Mouse (Mus musculus) WW6 (cell line): ENCODE data around the gene Dnah3.
A peak's percentile ranks its signal among the peaks of the same experiment; 100 is the strongest.

Experiments
- DNase-seq: peaks from one replicate; pipeline ENCODE4 v3.0.0-alpha.2; 2013; ENCODE audit warnings: low read depth, low spot score

Dnah3 gene

DNA sequence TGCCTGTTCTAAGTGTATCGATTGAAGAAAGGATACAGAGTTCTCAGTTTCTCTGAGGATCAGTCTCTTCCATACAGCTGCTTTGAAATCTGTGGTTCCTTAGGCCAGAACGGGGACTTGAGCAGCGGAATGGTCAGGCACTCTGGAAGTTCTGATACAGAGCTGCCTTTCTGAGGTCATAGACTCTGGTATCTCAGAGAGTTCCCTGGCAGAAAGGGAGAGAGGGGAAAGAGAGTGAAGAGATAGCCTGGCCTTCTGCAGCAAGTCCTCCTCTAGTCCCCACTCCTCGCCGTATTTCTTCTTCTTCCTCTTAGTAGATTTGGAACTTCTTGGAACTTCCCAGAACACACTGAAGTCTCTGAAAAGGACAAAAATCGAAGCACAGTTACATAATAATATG lies at the start of gene Dnah3:
TSS of gene Dnah3 (minus strand) at position 101 of the 400 bp plus-strand sequence.
- no peak for DNase-seq

DNA sequence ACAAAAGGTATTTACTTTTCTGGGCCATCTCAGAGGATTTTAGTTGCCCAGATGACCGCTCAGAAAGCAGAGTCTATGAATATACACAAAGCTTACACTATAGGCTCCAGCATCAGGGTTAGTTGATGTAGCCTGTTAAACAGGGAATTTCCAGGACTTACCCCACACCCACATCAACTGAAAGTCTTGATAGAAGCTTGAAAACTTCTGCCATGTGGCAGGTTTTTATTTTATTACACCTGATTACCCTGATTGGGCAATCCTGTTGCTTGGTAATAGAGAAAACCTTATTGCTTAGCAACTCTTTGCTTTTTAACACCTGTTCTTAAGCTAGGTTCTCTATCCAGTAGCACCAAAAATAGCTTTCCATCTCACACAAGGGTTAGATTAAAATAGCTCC lies 47.7 kb upstream of the Dnah3 start:
- no peak for DNase-seq

DNA sequence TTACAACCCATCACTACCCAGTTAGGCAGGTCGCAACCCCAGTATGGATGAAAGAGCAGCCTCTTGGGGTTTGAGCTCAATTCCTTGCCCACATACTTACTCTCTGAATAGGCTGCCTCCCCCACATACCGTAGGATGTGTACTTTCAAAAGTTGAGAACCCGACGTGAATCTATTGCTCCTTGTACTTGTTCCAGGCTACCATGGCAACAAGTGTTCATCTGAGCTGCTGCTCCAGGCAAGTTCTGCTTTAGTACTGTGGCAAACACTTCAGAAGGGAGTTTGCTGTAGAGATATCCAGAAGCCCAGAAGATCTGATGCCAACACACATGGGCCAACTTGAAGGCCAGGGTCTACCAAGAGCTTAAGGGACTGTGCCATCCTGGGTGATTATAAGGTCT lies 33.9 kb upstream of the Dnah3 start:
- DNase-seq, result no peak

DNA sequence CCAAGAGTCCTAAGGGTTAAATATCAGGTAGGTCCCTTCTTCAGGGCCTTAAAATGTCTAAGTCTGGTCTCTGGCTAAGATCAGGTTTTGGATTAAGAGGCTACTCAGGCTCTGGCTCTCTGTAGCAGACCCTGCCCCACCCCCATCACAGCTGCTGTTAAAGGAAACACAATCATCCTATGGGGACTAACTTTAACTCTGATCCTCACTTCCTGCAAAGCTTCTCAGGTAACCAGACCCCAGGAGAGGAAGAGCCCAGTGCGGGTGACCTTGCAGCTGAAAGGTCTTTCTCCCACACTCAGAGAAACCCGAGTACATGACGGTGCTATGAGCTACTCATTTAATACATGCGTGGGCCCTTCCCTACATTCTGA lies 32.6 kb upstream of the Dnah3 start:
- no peak for DNase-seq

GRCm38 (mm10) chr7:120126976-120127685 lies 32.1 kb upstream of the Dnah3 start:
- DNase-seq, result no peak

DNA sequence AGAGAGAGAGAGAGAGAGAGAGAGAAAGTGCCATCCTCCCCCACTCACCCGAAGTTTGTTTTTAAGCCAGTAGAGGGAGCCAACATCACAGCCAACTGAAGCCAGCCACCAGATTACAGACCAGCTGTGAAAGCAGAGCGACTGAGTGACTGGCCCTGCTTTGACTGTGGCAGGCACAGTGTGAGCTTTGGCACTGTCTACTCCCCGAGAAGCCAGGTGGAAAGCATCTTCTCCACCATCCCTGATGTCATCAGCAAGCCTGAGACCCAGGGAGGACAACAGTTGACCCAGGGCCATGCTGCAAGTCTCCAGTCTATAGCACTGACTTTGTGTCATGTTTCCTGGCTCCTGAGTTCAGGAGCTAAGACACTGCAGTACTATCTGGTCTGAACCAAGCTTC lies 29.8 kb upstream of the Dnah3 start:
- DNase-seq, result no peak

- DNase-seq, result no peak
Measured at GRCm38 (mm10) chr7:120123776-120124175, 28.7 kb upstream of the Dnah3 start.

- no peak for DNase-seq
Measured at GRCm38 (mm10) chr7:120117529-120117928, 22.4 kb upstream of the Dnah3 start.

GRCm38 (mm10) chr7:120116976-120117375 lies 21.9 kb upstream of the Dnah3 start:
- DNase-seq, result no peak

- no peak for DNase-seq
Measured at GRCm38 (mm10) chr7:120109676-120110075, 14.6 kb upstream of the Dnah3 start.

DNA sequence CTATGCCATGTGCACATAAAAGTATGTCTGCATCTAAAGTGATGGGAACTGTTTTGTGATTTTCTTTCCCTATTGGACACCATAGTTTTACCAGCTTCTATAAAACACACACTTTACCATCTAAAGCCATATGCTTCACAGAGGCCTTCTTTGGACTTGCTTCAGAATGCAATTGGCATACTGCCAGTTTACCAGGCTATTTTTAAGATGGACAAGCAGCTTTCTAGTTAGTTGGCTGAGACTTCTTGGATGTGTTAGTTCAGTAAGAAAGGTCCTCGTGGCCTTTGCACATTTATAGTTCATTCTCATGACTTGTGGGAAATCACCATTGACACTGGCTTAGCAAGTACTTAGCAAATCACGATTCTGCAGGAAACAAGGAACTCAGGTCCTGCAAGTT lies 11.3 kb upstream of the Dnah3 start:
- DNase-seq, result no peak

GRCm38 (mm10) chr7:120104975-120105374 lies 9.9 kb upstream of the Dnah3 start:
- no peak for DNase-seq

GRCm38 (mm10) chr7:120103019-120103567 lies 8.0 kb upstream of the Dnah3 start:
- DNase-seq, result no peak

DNA sequence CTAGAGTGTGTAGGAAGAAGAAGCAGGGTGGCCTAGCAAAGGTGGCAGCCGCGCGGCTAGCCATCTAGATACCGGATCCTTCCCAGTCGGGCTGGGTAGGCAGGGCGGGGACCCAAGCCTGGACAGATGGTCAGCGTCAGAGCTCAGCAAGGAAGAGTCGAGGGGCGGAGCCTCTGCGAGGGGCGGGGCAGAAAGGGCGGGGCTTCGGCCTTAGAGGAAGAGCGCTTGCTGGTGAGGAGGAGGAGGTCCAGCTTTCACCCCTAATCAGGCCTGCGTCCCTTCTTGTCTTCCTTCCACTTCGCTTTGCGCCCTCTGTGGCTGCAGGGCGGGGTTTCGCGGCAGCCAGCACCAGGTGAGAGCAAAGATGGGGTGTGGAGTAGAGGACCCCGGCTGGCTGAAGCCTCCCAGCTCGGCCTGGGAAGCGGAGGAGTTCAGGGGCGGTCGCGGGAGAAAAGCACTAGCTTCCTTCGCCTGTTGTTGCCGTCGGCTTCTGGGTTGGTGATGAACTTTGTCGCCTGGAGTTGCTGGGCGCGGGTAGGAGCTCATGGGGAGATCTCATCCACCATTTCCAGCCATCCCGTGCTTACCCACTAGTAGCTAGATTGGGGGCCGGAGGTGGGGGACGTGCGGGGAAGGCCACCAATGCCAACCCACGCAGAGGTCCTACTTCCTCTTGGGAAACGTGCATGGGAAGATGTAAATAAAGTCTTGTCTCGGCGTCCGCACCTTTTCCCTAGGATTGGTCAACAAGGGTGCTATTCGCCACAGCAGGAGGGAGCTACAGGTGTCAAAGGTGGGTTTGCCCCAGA lies 7.3 kb upstream of the Dnah3 start, which contains the start of gene Tmem159:
TSS of gene Tmem159 (plus strand) at position 190 of the 809 bp plus-strand sequence.
- DNase-seq, result peak; percentile 54

GRCm38 (mm10) chr7:120098403-120098802 lies 3.3 kb upstream of the Dnah3 start:
- DNase-seq, result peak; percentile 53

DNA sequence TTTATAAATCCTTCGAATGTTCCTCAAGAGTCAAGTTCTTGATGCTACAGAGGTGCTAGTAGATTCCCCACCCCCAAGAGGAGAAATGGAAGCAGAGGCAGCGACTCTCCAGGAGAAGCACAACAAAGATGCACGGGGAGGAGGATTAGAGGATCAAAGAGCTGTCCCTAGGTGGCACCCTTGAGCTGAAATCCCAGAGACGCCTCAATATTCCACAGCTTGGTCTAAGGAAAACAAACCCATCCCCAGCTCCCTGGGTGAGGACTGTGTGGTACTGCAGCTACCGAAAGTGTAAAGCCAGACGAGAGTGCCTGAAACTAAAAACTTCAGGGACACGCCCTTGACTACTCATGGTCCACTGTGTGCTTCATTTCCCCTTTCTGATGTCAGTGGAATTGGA lies 2.8 kb upstream of the Dnah3 start:
- DNase-seq, result peak; percentile 53

- DNase-seq, result no peak
Measured at GRCm38 (mm10) chr7:120094216-120094615, 864 bp downstream of the Dnah3 start.

- no peak for DNase-seq
Measured at GRCm38 (mm10) chr7:120093033-120093432, 2.0 kb downstream of the Dnah3 start.

- no peak for DNase-seq
Measured at GRCm38 (mm10) chr7:120080177-120080576, 14.9 kb downstream of the Dnah3 start.

DNA sequence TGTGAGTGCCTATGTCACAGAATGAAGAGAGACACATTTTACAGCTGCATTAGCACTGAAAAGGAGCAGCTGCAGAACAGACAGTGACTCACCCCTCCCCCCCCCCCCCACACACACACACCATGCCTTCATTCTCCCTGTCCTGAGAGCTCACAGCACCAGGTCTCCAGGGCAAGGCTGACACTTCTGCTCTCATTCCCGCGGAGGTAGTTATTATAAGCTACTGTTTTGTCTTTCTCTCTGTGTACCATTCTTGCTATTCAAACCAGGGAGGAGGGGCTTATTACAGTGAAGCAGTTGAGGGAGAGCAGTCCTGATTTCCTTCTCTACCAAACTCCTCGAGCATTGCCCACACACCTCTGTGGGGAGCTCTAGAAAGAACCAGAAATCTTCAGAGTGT lies 25.9 kb downstream of the Dnah3 start:
- DNase-seq, result no peak

- no peak for DNase-seq
Measured at GRCm38 (mm10) chr7:120068114-120068513, 27.0 kb downstream of the Dnah3 start.

GRCm38 (mm10) chr7:120064045-120064444 lies 31.0 kb downstream of the Dnah3 start:
- DNase-seq, result no peak

GRCm38 (mm10) chr7:120055479-120055878 lies 39.6 kb downstream of the Dnah3 start:
- no peak for DNase-seq
